Mouse (Mus musculus): Measurements from ENCODE around the gene Lrrtm3.

The Lrrtm3 gene

GRCm38 (mm10) chr10:64089680-64090460 lies at the start of gene Lrrtm3:
TSS of gene Lrrtm3 (minus strand) at chr10:64090277.
- no peak for DNase-seq (ENCODE audit: low spot score)

- DNase-seq (ENCODE audit: low spot score) = no peak
These were observed 45.4 kb upstream of the Lrrtm3 start for GRCm38 (mm10) chr10:64135481-64135880.

DNA sequence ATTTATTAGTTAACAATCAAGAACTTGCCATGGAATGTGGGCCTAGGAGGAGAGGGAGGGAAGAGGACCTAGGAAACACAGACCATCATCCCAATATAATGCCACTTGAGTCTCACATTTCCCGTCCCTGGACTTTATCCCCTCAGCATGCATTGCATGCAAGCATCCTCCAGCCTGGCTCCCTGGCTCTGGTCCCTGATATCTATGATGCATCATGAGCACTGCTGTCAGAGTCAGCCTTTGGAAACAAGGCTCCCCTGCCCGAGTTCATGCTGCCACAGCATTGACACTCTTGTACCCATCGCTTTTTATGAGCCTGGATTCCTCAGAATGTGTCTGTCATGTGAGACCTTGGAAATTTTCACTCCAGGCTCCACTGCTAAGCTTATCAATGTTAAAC lies 43.4 kb upstream of the Lrrtm3 start:
- no peak for DNase-seq (ENCODE audit: low spot score)

- no peak for DNase-seq (ENCODE audit: low spot score)
These were observed 40.5 kb upstream of the Lrrtm3 start for GRCm38 (mm10) chr10:64130397-64131150.

GRCm38 (mm10) chr10:64118833-64119232 lies 28.8 kb upstream of the Lrrtm3 start:
- DNase-seq (ENCODE audit: low spot score) = no peak

DNA sequence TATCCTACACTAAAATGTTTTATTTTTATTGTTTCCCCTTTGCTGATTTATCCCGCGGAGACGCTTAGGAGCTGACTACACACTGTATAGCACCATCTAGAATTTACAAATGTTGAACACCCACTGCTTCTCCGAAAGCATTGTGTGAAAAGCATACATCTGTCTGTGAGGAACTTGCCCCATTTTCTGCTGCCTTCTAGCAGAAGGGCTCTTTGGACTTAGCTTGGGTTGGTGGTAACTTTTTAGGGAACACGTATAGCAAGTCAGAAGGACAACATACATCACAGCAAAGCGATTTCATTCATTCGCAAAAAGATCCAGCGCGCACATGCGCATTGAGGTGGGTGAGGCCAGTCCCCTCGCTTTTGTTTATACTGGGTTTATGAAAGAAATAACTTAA lies 25.2 kb upstream of the Lrrtm3 start:
- no peak for DNase-seq (ENCODE audit: low spot score)

- no peak for DNase-seq (ENCODE audit: low spot score)
These were observed 6.5 kb upstream of the Lrrtm3 start for GRCm38 (mm10) chr10:64096532-64096931.

- DNase-seq (ENCODE audit: low spot score) = no peak
These were observed 1.2 kb downstream of the Lrrtm3 start for GRCm38 (mm10) chr10:64088774-64089460.

GRCm38 (mm10) chr10:64087936-64088773 lies 1.9 kb downstream of the Lrrtm3 start:
- DNase-seq (ENCODE audit: low spot score) = no peak

DNA sequence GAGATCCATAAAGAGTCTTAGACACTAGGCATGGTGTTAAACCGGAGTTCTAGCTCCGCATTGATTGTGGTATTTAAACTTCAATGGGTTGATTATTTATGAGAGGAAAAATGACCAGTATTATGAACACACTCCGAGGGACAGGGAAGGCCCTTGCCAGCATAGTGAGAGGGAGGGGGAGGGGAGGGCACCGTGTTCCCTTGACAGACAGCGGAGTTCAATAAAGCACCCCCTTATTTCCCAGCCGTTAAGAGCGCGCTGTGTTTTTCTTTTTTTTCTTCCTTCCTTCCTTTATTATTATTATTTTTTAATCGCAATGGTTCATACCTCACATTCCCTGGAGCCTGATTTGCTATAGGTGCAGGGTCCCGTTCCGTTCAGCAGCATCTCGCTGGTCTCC lies 2.6 kb downstream of the Lrrtm3 start:
- DNase-seq (ENCODE audit: low spot score) = no peak

- no peak for DNase-seq (ENCODE audit: low spot score)
These were observed 3.3 kb downstream of the Lrrtm3 start for GRCm38 (mm10) chr10:64086567-64087391.

DNA sequence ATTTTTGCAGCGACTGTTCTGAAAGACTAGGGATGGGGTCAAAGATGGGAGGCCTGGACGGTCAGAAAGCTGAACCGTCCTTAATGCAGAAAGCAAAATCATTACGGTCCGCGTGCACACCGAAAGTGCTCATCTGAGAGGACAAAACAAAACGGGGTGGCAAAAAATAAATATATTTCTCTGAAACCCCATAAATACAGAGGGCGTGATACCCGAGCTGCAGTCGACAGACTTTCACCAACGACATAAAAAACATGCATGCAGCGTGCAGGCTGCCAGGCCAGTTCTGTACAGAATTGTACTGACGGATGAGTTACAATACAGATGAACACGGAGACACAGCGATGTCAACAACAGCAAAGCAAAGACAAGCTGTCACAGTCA lies 3.9 kb downstream of the Lrrtm3 start:
- DNase-seq (ENCODE audit: low spot score) = no peak

- no peak for DNase-seq (ENCODE audit: low spot score)
These were observed 5.6 kb downstream of the Lrrtm3 start for GRCm38 (mm10) chr10:64084465-64084864.

GRCm38 (mm10) chr10:64083813-64084212 lies 6.3 kb downstream of the Lrrtm3 start:
- DNase-seq (ENCODE audit: low spot score) = no peak

GRCm38 (mm10) chr10:64082345-64082744 lies 7.7 kb downstream of the Lrrtm3 start:
- no peak for DNase-seq (ENCODE audit: low spot score)

DNA sequence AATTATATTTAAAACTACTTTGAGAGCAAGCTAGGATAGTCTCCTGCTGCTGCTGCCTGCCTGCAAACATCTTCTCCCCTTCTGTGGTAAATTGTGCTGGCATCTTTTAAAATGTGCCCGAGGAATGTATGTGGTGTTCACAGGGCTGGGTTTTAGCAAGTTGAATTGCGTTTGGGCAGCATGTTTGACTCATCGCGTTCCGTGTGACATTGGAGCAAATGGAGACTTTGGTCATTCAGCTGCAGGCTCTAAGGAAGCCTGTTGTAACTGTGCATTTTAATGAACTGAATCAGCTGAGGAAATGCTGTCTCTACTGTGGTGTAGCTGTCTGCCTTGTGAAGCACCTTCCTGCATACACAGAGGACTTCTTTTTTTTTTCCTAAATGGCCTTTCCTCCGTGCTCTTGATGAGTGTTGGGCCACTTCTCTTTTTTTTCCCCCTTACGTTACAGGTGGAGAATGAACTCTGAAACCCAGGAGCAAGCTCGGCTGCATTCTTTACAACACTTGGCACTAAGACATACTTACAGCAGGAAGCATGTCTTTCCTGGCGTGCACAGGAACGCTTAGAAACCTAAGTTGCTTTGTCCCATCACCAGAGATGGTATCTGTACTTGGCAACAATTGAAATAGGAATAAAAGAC lies 13.5 kb downstream of the Lrrtm3 start:
- no peak for DNase-seq (ENCODE audit: low spot score)

DNA sequence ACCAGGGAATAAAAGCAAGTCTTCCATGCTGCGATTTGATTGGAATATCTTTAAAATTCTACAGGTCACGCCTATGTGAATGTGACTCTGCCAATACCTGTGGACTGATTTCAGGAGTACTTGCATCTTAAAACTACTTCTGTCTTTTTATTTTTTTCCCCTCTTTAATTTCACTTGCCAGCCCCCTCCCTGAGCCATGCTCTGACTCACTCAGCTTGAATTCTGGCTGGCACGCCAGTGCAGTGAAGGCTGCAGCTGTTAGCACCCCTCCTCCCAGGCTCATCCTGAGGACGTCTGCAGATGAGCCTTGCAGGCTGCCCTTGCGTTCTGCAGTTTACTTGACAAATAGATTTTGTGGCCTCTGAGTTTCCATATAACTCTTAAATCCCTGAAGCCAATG lies 14.1 kb downstream of the Lrrtm3 start:
- DNase-seq (ENCODE audit: low spot score) = no peak

DNA sequence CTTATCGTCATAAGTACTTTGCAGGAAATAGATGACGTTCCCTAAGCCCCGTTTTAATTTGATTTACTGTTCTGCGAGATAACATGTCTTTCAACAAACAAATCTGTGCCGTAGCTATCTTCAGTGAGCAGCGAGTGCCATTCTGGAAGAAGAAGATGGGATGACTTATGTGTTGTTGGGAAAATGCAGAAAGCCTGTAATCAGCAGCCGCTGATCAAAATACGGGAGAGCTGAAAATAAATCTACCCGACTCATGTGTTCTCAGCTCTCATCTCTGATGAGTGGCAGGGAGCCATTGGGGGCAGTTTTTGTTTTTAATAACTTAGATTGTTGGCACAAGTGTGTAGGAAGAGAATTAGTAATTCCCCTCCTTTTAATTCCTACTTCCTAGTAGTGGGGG lies 26.4 kb downstream of the Lrrtm3 start:
- no peak for DNase-seq (ENCODE audit: low spot score)

DNA sequence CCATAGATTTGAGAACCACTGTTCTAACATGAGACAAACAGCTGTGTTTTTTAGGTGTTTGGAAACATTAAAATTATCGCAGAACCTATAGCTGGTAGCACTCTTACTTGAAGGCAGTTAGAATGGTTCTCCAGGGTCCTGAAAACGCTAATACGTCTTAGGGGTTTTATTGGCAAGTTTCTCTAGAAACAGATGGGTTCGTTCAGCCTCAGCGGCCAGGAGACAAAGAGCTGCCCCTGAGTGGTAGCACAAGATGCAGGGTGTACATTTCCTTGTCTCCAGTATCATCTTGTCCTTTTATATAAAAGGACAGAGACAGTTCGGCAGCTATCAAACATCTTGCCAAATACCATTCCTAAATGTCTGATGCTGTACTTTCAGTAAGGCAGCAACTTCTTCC lies 40.1 kb downstream of the Lrrtm3 start:
- DNase-seq (ENCODE audit: low spot score) = no peak

GRCm38 (mm10) chr10:64049151-64049550 lies 40.9 kb downstream of the Lrrtm3 start:
- DNase-seq (ENCODE audit: low spot score) = no peak

- DNase-seq (ENCODE audit: low spot score) = no peak
These were observed 48.2 kb downstream of the Lrrtm3 start for GRCm38 (mm10) chr10:64041892-64042291.

Measured in ovary, postnatal 10 days (tissue).